Mouse (Mus musculus) common myeloid progenitor, adult 5-6 weeks (primary cell): ENCODE data around the gene Tes. TPM values are rescaled to one million over a fixed set of nuclear protein-coding genes. Genes with fewer than 3 reads are reported as not detected.

ENCODE experiments used
- ATAC-seq: replicated peaks from 2 replicates; pipeline ENCODE4 v1.8.0; 2016; ENCODE audit warnings: low read depth, mild to moderate bottlenecking, moderate TSS enrichment, inconsistent platforms; ENCODE audit not compliant: poor library complexity, severe bottlenecking
- total RNA-seq: library from RNA; stranded (forward); fragments of 200-1000, 187-1606 nt; gene quantifications from 2 replicates; pipeline ENCODE4 v1.2.3, GENCODE M21; 2017

Gene Tes
- total RNA-seq, 1 experiment from 2014 or later: 55.5 TPM

DNA sequence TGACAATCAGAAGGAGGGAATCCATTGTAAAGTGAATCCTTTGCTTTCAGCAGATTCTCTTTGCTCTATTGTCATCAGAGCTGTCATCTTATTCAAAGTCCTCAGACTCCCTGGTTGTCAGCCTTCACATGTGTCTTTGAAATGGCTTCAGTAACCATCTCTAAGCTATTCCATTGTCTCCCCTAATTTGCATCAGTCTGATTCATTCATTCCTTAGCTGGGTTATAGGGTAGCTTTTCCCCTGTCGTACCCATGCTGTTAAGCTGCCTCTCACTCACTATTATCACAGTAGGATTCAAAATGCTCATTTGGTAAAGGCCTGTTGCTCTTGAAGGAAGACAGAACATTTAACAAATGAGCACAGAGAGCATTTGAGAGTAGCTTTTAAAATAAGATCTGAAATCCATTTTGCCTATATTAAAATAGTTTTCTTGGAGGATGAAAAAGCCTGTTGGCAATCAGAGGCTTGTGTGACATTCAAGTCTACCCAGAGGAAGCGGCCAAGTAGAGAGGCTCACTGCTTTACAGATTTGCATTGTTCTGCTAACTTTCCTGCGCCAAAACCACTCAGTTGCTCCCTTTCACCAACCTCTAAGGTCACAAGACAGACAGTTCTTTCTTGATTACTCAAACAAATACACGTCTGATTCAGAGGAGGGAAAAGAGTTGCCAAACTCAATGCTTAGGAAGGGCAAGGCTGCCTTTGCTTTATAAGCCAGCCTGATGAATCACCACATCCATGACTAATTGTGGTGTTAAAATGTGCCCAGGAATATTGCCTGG, 77.8 kb downstream of the Tes start:
- ATAC-seq: no peak

DNA sequence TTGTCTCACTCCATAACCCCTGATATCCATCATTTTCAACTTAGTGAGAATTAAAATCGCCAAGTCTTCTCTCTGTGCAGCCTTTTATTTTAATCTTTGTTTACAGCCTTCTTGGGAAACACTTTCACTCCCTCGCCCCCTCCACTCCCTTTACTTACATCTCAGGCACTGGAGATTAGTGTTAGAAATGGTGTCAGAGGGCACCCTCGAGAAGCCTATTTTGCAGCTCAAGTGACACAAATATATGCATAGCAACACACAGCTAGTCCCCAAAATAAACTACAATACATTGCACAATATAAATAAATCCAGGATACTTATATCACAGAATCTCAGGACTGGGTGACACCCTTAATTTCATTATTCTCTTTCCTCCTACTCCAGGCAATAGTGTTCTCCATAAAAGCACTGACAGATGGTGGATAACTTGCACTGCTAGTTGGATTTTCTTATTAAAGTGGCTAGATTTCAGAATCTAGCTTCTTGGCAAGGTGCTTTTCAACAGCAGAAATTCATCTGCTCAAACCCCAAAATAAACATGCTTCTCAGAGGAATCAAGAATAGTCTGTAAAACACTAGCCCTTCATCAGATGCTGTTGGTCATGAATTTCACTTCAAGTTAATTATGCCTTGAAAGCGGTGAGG, 86.2 kb downstream of the Tes start:
- ATAC-seq: no peak

GRCm38 (mm10) chr6:17152551-17152950, 87.6 kb downstream of the Tes start:
- no peak for ATAC-seq

Other genes starting within 250 kb of the Tes start
- gene Tfec, start 166.7 kb upstream of the Tes start, total RNA-seq: 10.1 and 22.9 TPM in 2 replicates
- 1.6 and 2.7 TPM in 2 replicates for gene Cav2, start 216.0 kb downstream of the Tes start, total RNA-seq
- not detected in 2 replicates for gene Cav1, start 241.2 kb downstream of the Tes start, total RNA-seq